Mouse (Mus musculus) adrenal gland, postnatal 14 days (tissue): Measurements from ENCODE around the gene Zfp629. TPM values are rescaled to one million over a fixed set of nuclear protein-coding genes. Genes with fewer than 3 reads are reported as not detected.
"Not testable (repeated sequence)": the region's sequence is repeated elsewhere in the genome, so short reads cannot be mapped to it uniquely, and the experiment has no call there.

Experiments
- DNase-seq: peaks from one replicate; pipeline ENCODE4 v3.0.0; 2021; ENCODE audit warnings: mixed read lengths
- long read RNA-seq, 2 experiments: library from polyadenylated mRNA; stranded (forward); transcript quantifications; one replicate each; pipeline ENCODE4 v2.0.0; 2021
- total RNA-seq: library from RNA; stranded (reverse); gene quantifications from 2 replicates; pipeline ENCODE4 v1.2.3, GENCODE M21; 2021

Gene Zfp629
- 21.6 and 26.4 TPM in 2 replicates for total RNA-seq
- long read RNA-seq, experiment 1, partial matches to known transcripts: 1 of 6 reads
- long read RNA-seq, experiment 1, other reads (novel, unspliced or antisense): 5 of 6 reads
- long read RNA-seq, experiment 2, partial matches to known transcripts: 0 of 6 reads
- long read RNA-seq, experiment 2, other reads (novel, unspliced or antisense): 6 of 6 reads

DNA sequence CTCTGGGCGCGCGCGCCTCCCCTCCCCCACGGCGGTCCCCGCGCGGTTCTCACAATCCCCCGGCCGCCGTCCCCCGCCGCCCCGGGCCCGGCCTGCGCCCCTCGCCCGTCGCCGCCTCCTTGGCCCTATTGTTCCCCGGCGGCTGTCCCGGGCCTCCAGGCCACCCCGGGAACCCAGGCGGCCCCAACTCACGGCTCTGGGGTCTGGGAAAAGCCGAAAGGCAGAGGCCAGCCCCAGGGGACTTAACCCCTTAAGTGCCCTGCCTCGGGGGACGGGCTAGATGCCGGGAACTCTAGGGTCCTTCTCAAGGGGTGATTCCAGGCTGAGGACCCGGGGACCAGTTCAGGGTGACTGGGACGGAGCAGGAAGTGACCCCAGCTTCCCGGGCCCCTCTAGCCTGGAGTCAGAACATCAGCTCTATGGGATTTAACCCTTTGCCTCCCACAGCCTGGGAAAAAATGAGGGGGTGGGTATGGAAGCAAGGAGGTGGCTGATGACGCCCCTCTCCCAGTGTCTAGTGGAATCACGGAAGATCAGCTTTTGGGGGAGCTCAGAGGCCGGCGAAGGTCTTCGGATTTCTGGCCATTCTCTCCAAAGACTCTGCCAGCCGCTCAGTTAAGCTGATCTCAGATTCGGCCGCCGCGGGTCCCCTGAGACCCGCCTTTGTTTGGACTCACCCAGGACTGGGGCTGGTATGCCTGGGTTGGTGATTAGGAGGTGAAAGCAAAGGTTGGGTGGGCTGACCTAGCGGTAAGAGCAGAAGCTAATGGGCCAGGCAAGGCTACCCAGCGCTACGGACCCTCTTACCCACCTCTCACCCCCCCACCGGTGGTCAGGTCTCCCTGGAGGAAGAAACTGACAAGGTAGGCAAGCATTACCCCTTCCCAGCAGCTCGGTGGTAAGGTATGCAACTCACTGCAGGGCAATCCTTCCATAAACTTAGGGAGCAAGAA is at the start of gene Zfp629:
Zfp629 (minus strand) TSS at position 907 of the 953 bp plus-strand sequence.
- peak; percentile 88 for DNase-seq

DNA sequence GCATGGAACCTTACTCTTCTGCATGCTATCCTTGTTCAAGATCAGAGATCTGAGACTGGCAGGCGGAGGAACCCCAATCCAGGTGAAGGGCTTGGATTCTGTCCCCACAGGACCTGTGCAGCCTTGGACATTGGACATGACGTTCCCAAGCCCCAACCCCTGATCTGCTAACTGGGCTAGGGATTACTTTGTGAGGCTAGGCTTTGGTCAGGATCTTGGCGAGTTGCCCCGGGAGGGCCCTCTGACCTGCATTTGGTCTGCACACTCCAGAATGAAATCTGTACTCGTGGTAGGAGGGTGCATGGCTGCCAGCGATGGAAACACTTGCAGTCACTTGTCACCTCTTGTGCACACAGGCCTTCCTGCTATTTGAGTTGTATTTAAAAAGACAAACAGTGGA is 47.3 kb upstream of the Zfp629 start:
- peak; percentile 24 for DNase-seq

DNA sequence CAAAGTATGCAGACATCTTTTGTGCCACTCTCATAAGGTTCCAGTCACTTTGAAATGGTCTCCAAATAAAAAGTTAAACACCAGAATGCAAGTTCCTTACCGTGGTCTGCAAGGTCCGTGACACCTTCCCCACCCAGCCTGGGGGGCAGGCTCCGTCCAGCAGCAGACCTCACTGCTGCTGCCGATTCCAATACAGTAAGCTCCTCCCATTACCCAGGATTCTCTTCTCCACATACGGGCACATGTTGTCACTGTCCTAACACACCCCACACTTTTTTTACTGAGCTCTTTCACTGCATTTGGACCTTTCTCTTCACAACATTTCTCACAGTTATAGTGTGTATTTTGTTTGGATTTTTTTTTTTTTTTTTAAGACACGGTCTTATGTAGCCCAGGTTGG is 46.2 kb upstream of the Zfp629 start:
- no peak for DNase-seq

DNA sequence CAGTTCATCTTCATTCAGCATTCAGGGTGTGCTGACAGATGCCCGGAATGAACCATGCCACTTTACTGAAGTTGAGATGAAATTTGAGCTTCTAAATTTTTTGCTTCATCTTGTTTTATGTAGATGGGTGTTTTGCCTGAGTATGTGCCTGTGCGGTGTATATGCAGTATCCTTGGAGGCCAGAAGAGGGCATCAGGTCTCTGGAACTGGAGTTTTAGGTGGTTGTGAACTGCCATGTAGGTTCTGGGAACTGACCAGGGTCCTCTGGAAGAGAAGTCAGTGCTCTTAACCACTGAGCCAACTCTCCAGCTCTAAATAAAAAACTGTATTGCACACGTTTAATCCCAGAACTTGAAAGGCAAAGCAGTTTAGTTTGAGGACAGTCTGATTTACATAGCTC is 45.3 kb upstream of the Zfp629 start:
- DNase-seq: no peak

DNA sequence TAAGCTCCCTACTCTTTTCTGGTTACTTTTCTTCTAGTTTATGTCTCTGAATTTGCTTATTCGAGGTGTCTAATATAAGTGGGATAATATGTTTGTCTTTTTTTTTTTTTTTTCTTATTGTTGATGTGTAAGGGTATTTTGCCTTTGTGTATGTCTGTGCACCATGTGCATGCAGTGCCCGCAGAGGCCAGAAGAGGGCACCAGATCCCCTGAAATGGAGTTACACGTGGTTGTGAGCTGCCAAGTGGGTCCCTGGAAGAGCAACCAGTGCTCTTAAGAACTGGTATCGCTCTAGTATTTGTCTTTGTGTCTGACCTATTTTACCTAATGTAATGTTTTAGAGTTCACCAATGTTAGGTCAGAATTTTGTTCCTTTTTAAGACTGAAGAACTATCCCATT is 41.3 kb upstream of the Zfp629 start:
- peak; percentile 86 for DNase-seq

DNA sequence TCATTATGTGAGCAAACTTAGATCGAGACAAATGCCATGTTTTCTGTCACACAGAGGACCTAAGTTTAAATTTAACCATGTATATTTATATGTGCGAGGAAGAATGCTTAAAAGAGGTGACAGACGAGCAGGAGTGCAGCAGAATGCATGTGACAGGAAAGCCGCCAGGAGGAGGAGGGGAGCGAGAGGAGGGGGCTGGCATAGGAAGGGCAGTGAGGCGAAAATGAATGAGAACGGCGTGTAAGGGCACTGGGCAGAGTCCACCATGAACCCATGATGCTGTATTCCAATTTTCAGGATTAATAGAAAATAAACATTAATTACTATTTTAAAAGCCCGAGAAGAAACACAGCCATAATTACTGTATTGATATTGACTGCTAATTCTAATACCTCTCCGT is 38.7 kb upstream of the Zfp629 start:
- no peak for DNase-seq

DNA sequence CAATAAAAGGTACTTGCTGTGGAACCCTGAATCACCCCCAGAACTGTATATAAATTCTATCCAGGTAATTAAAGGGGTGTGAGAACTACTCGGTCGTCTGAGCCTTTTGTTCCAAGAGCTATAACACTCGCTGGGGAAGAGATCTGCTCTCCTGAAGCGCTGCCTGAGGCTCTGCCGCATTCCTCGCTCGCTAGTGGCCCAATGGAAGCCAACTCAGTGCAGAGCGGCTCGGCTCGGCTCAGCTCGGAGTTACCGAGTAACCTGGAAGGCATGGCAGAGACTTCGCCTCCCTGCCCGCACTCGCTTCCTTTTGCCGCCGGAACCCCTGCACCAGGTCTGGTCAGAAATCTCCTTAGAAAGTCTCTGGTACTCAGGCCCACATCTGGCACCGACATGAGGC is 36.5 kb upstream of the Zfp629 start:
- DNase-seq: no peak

DNA sequence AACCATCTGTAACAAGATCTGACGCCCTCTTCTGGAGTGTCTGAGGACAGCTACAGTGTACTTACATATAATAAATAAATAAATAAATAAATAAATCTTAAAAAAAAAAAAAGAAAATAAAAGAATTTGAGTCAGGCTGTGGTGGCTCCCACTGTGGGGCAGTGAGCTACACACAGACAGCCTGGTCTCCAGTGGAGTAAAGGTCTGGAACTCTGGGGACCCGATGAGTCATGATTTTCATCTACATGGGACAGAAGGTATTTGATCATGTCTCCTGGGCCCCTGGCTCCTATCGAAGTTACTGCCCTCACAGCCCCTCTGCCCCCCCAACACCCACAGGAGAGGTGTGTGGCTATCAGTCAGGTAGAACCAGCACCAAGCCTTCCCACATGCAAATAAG is 36.0 kb upstream of the Zfp629 start:
- no peak for DNase-seq

DNA sequence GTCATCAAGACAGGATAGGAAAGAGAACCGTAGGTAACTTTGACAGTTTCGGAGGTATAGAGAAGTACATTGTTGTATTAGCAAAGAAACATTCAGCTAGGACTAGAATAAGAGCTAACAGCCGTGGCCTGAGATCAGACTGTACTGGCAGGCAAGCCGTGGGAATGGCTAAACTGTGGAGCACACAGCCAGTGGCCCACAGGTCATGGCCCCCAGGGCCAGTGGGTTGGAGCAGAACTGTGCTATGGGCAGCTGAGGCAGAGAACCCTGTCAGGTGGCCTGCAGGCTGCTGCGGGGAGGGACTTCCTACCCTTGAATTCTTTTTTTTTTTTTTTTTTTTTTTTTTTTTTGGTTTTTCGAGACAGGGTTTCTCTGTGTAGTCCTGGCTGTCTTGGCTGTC is 33.6 kb upstream of the Zfp629 start:
- DNase-seq: no peak

DNA sequence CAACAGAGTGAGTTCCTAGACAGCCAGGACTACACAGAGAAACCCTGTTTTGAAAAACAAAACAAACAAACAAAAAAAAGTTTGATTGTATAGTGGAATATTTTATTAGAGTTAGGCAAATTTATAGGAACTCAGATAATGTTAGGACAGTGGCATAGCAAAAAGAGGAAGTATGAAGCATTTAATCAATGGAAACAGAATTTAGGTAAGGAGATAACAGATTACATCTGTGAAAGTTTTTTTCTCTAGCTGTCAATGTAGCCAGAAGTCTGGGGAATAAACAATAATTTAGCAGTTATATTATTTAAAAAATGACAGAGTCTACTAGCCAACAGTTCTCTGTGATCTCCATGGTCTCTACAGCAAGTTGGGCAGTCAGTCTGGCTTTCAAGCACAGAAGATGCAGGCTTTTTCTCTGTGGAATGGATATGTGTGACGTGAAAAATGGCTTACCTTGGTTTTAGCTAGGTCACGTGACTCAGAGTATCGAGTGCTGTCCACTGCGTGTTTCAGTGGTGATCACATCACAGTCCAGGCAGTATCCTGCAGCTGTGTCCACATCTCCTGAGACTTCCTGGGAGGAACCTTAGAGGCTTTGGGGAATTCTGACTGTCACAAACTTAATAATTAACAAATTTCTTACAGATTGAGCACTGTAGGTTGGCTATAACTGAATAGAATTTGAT is 33.1 kb upstream of the Zfp629 start:
- no peak for DNase-seq

DNA sequence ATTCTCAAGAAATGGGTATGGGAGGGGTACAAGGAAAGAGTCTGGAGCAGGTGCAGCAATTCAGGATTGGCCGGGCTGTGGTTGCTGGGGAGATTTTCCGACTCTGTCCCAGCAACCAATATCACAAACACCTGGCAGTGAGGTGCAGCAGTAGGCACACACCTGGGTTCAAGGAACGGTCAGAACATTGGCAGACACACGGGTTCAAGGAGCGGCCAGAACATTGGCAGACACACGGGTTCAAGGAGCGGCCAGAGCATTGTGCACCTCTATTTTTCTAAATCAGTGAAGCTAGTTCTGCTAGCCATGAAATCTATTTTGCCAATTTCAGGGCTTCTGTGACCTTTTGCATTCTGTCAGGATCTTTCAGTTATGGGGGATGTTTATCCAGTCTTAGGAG is 32.0 kb upstream of the Zfp629 start:
- DNase-seq: not testable (repeated sequence)

DNA sequence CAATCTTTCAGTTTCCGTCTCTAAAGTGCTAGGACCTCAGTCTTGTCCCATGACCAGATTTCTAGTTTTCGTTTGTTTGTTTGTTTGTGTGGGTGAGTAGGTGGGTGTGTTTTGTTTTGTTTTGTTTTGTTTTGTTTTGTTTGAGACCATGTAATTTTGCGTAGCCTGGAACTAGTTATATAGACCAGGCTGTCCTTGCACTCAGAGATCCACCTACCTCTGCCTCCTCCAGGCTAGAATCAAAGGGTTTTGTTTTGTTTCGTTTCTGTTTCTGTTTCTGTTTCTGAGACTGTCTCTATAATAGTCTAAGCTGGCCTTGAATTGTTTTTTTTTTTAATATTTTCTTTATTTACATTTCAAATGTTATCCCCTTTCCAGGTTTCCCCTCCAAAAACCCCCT is 30.8 kb upstream of the Zfp629 start:
- no peak for DNase-seq

DNA sequence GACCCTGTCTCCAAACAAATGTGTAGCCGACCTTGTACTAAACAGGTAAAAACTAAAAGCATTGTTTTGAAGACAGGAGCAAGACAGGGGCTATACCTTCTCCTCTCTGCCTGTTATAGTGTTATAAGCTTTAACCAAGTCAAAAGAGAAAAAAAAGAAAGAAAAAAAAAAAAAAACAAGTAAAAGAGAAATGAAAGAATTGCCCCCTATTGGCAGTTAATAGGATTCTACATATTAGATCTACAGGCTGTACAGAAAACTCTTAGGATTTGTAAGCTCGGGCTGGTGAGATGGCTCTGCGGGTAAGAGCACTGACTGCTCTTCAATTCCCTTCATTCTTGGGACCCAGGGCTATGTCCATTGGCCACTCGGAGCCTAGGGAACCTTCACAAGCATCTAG is 26.7 kb upstream of the Zfp629 start:
- no peak for DNase-seq

DNA sequence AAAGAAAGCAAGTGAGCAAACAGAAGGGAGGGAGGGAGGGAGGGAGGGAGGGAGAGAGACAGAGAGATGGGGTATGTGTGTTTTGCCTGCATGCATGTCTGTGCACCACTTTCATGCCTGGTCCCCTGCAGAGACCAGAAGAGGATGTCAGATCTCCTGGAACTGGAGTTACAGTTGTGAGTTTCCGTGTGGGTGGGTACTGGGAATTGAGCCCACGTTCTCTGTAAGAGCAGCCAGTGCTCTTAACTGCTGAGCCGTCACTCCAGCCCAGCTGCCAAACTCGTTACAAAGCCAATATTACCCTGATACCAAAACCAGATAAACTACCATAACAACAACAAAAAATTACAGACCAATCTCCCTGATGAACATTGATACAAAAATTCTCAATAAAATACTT is 25.7 kb upstream of the Zfp629 start:
- no peak for DNase-seq

DNA sequence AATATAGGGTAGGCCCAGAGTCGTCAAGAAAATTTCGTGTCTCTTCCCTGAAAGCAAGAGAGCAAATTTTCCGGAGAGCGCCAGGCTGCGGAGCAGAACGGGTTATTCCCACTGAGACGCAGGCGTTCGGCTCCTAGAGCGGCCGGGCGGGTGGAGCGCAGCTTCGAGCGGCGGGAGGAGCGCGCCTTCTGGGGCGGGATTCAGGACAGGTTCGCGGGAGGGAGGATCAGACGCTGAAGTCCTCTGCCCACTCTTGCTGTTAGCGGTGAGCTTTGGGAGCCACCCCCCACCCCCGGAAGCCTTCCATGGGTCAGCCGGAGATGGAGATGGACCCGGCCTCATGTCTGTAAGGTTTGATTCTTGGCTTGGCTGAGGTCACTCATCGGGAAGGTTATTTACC is 21.4 kb upstream of the Zfp629 start:
- peak; percentile 93 for DNase-seq

DNA sequence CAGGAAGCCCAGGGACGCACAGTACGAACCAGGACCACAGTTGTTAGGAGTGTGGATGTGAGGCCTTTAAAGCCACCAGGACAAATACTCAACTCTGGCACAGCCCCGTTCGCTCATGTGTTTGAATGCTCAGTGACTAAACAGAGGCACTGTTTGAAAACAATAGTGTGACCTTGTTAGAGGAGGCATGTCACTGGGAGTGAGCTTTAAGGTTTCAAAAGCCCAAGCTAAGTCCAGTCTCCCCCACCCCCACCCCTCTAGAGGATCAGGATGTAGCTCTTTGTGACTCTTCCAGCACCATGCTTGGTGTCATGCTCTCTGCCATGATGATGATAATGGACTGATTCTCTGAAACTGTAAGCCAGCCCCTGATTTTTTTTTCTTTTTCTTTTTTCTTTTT is 15.8 kb upstream of the Zfp629 start:
- no peak for DNase-seq

DNA sequence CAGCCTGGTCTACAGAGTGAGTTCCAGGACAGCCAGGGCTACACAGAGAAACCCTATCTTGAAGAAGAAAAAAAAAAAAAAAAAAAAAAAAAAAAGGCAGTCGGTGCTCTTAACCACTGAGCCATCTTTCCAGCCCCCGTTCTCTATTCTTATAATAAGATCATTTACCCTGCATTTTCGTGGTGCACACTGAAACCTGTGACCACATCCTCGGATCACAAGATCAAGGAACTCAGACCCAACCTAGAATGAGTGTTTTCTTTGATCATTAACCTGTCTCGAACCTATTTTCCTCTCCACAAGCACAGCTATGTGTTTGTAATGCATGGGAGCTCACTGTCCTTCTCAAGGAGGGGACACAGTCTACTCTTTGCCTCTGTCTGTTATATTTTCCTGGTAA is 13.0 kb upstream of the Zfp629 start:
- DNase-seq: no peak

DNA sequence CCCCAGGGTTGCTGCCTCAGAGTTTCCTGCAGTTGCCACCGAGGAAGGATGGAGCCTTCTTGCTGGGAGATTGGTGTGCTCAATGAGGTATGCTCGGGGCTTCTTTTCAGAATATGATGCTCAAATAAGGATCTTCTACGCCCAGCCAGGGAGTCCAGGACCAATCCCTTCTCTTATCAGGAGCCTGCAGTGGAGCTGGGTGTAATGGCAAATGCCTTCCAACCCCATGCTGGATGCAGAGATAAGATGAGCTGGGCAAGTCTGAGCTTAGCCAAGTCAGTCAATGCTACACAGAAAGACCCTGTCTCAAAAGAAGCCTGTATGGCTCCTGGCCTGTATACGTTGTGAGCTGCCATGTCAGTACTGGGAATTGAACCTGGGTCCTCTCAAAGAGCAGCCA is 10.9 kb upstream of the Zfp629 start:
- DNase-seq: no peak

DNA sequence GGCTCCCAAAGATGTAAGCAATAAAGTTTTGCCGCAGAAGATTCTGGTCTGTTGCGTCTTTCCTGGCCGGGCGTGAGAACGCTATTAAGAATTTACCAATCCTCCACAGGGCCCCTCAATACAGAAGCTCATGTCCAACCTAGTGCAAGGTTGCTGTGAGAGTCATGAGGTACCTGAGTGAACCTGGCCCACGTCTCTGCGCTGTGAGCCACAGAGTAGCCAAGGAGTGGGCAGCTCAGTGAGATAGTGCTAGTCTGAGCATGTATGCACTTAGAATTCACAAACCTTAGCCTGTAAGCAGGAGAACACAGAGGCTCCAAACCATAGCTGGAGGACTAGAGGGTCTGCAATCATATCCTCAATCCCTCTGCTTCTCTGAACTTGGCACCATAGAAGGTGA is 10.4 kb upstream of the Zfp629 start:
- no peak for DNase-seq

DNA sequence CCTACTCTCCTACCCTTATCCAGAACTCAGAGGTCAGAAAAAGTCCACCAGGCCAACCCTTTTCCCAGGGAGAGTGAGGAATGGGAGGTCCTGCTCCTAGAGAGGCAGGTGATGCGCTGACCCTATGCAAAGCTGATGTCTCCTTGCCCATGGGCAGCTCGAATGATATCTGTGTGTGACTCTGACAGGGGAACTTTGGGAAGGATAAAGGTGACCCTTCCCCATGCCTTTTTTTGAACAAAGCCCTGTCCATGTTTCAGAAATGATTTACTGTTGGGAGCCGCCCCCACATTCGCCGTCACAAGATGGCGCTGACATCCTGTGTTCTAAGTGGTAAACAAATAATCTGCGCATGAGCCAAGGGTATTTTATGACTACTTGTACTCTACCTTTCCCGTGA is 2.8 kb upstream of the Zfp629 start:
- DNase-seq: not testable (repeated sequence)

DNA sequence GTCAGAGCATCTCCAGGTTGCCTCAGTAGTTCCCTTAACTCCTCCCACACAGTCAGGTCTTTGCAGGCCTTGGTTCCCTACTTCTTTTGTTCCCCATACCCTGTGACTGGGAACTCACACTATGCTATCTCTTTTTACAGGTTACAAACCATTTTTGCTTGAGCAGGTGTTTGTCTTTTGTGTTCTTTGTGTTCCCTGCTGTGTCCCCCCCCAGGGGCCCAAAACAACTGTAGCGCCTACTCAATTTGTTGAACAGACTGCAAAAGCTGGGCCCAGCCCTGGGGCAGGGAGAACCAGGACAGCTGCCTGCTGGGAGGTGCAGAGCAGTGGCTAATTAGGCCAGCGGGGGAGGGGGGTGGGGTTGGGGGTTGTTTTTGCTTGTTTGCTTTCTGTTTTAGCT is 2.4 kb upstream of the Zfp629 start:
- no peak for DNase-seq

DNA sequence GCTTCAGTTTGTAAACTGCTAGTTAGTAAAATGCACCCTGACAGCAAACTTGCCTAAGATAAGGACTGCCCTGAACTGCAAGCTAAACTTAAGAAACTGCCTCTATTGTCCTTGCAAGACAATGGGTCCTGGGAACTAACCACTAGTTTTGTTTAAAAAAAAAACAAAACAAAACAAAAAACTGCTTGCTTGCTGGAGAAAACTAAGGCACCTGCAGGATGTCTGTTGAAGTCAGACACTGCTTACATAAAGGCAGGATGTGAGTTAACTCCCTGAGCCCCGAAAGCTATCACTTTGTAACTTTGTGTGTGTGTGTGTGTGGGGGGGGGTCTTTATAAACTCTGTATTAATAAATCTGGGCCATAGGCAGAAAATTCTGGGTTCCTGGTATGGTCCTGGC is 1.3 kb upstream of the Zfp629 start:
- no peak for DNase-seq

DNA sequence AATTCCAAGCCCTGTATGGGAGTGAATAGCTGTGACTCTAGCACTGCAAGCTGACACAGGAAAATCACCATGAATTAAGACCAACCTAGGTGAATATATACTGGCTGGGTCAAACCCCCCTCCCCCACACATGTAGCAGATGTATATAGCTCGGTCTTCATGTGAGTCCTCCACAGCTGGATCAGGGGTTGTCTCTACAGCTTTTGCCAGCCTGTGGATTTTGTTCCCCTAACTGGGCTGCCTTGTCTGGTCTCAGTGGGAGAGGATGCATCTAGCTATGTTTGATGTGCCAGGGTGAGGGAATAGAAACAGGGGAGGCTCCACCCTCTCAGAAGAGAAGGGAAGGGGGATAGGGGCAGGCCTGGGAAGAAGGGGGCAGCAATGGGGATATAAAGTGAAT is 739 bp upstream of the Zfp629 start:
- no peak for DNase-seq
